Mouse (Mus musculus): ENCODE measurements around the gene Fam120a. TPM values are rescaled to one million over a fixed set of nuclear protein-coding genes. Genes with fewer than 3 reads are reported as not detected.

The Fam120a gene
- total and polyA plus RNA-seq, 3 experiments, result 113 to 260 (median 186) TPM

DNA sequence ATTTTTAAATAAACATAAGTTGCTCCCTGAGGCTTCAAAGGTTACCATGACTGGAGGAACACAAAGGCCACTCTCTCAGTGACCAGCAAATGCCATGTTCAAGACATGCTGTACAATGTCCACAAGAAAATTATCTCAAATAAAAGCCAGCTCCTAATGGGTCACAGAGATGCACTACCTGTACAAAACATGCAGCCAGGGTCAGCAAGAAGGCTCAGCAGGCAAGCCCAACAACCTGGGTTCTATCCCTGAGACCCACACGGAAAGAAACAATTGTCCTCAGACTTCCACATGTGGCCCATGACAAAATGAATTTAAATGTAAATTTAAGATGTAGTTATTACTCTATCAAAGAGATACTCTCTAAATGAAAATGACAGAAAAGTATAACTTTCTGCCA, 4.7 kb downstream of the Fam120a start:
- no peak for TF ChIP-seq TAL1 (conservative IDR thresholded peaks at IDR 0.05; ENCODE audit: low read depth, low read length)
- TF ChIP-seq CTCF (IDR thresholded peaks at IDR 0.05; ENCODE audit: low read depth, low read length), result no peak
- ATAC-seq (ENCODE audit: extremely low read depth, insufficient number of reproducible peaks, low FRiP score, poor library complexity, severe bottlenecking), result no peak
- Histone ChIP-seq H3K4me3 (ENCODE audit: low read depth, low read length) (no peak overlapping the region; the same call in 1 of the 2 replicates), H3K4me1 (ENCODE audit: insufficient read depth, low read depth, low read length) (peaks cover 71% of the 10 kb centered on the region), H3K36me3 (replicated peaks) (peaks cover 60% of the 10 kb centered on the region), H3K27me3 (ENCODE audit: insufficient read depth, low read length) (no peaks in the 10 kb centered on the region), H3K9me3 (replicated peaks) (no peaks in the 10 kb centered on the region)
- DNase-seq (ENCODE audit: low spot score), result no peak

DNA sequence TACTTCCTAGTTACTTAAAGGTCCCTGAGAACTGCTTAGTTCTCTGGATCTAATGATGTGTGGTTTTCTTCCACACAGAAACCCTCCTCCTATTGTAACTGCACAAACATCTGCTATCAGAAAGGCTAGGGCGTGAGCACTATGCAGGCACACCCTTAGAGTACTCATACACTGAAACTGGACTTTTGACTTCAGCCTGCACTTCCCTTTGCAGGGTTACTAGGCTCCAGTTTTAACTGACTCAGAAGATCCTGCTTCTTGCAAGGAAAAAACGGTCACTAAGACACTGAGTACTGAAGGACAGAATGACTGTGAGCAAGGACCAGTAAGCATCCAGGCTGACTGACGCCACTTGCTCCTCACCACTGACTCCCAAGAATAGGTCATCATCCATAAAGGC, 5.3 kb downstream of the Fam120a start:
- H3K27me3 ChIP-seq (ENCODE audit: insufficient read depth, low read length), result no peaks in the 10 kb centered on the region
- peak; percentile 21 for DNase-seq (ENCODE audit: low spot score)
- no peak for TF ChIP-seq GATA1 (IDR thresholded peaks at IDR 0.05; ENCODE audit: borderline replicate concordance, low read length)
- no peak for TF ChIP-seq CTCF (IDR thresholded peaks at IDR 0.05; ENCODE audit: low read depth, low read length)
- no peak for TF ChIP-seq GATA2 (IDR thresholded peaks at IDR 0.05; ENCODE audit: borderline replicate concordance, low read depth, low read length)
- no peak for TF ChIP-seq TAL1 (conservative IDR thresholded peaks at IDR 0.05; ENCODE audit: low read depth, low read length)
- TF ChIP-seq POLR2AphosphoS5 (IDR thresholded peaks at IDR 0.05; ENCODE audit: insufficient replicate concordance, low read depth, low read length), result no peak
- peaks cover 71% of the 10 kb centered on the region for H3K4me1 ChIP-seq (ENCODE audit: insufficient read depth, low read depth, low read length)
- H3K9me3 ChIP-seq (replicated peaks), result no peaks in the 10 kb centered on the region
- H3K4me3 ChIP-seq (ENCODE audit: low read depth, low read length), result no peak overlapping the region; the same call in 1 of the 2 replicates
- H3K36me3 ChIP-seq (replicated peaks), result peaks cover 61% of the 10 kb centered on the region
- ATAC-seq (ENCODE audit: extremely low read depth, insufficient number of reproducible peaks, low FRiP score, poor library complexity, severe bottlenecking), result peak; percentile 52; the same call in 1 of the 2 replicates

- Histone ChIP-seq H3K36me3 (replicated peaks) (peaks cover 66% of the 10 kb centered on the region), H3K4me3 (ENCODE audit: low read depth, low read length) (no peak overlapping the region), H3K9me3 (replicated peaks) (no peaks in the 10 kb centered on the region), H3K27me3 (ENCODE audit: insufficient read depth, low read length) (no peaks in the 10 kb centered on the region), H3K4me1 (ENCODE audit: insufficient read depth, low read depth, low read length) (peaks cover 66% of the 10 kb centered on the region)
- no peak for DNase-seq (ENCODE audit: low spot score)
- no peak for ATAC-seq (ENCODE audit: extremely low read depth, insufficient number of reproducible peaks, low FRiP score, poor library complexity, severe bottlenecking)
- TF ChIP-seq GATA2 (IDR thresholded peaks at IDR 0.05; ENCODE audit: borderline replicate concordance, low read depth, low read length) (no peak), POLR2AphosphoS5 (IDR thresholded peaks at IDR 0.05; ENCODE audit: insufficient replicate concordance, low read depth, low read length) (no peak), CTCF (IDR thresholded peaks at IDR 0.05; ENCODE audit: low read depth, low read length) (no peak), GATA1 (IDR thresholded peaks at IDR 0.05; ENCODE audit: borderline replicate concordance, low read length) (no peak), TAL1 (conservative IDR thresholded peaks at IDR 0.05; ENCODE audit: low read depth, low read length) (no peak)
Observed at GRCm38 (mm10) chr13:48958608-48959007, 9.2 kb downstream of the Fam120a start.

GRCm38 (mm10) chr13:48954825-48955224, 13.0 kb downstream of the Fam120a start:
- H3K36me3 ChIP-seq (replicated peaks), result peaks cover 73% of the 10 kb centered on the region
- no peaks in the 10 kb centered on the region for H3K27me3 ChIP-seq (ENCODE audit: insufficient read depth, low read length)
- no peak overlapping the region for H3K4me3 ChIP-seq (ENCODE audit: low read depth, low read length)
- peaks cover 58% of the 10 kb centered on the region for H3K4me1 ChIP-seq (ENCODE audit: insufficient read depth, low read depth, low read length)
- TF ChIP-seq POLR2AphosphoS5 (IDR thresholded peaks at IDR 0.05; ENCODE audit: insufficient replicate concordance, low read depth, low read length), result no peak
- TF ChIP-seq GATA2 (IDR thresholded peaks at IDR 0.05; ENCODE audit: borderline replicate concordance, low read depth, low read length), result no peak
- no peak for TF ChIP-seq GATA1 (IDR thresholded peaks at IDR 0.05; ENCODE audit: borderline replicate concordance, low read length)
- TF ChIP-seq TAL1 (conservative IDR thresholded peaks at IDR 0.05; ENCODE audit: low read depth, low read length), result no peak
- no peak for TF ChIP-seq CTCF (IDR thresholded peaks at IDR 0.05; ENCODE audit: low read depth, low read length)
- H3K9me3 ChIP-seq (replicated peaks), result no peaks in the 10 kb centered on the region
- DNase-seq (ENCODE audit: low spot score), result no peak
- ATAC-seq (ENCODE audit: extremely low read depth, insufficient number of reproducible peaks, low FRiP score, poor library complexity, severe bottlenecking), result no peak

DNA sequence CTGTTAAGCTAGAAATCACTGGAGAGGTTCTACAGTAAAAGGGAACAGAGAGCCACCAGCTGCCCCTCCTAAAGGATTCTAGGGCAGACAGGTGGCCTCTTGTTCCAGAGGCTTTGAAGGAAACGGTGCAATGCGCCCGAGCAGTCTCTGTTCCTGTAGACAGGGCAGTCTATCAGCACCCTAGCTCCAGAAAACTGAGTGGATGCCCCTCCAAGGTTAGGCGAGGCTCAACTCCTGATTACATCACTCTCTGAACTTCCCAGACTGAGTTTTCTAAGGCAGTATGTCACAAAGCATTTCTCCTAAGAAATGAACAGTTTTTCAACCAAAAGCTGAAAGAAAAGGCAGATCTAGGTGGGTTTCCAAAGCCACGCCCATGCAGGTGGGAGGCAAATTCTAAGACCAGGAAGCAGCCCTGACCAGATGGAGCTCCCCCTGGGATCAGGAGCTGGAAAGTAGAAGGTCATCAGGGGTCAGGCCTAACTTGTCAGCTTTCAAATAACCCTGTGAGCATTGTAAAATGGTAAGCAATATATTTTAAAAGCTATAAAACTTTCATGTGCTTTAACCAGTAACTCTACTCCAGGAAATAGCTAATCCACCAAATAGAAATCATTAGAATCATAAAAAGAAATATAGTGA, 17.1 kb downstream of the Fam120a start:
- TF ChIP-seq GATA2 (IDR thresholded peaks at IDR 0.05; ENCODE audit: borderline replicate concordance, low read depth, low read length) (no peak), POLR2AphosphoS5 (IDR thresholded peaks at IDR 0.05; ENCODE audit: insufficient replicate concordance, low read depth, low read length) (no peak), GATA1 (IDR thresholded peaks at IDR 0.05; ENCODE audit: borderline replicate concordance, low read length) (no peak), CTCF (IDR thresholded peaks at IDR 0.05; ENCODE audit: low read depth, low read length) (no peak), TAL1 (conservative IDR thresholded peaks at IDR 0.05; ENCODE audit: low read depth, low read length) (no peak)
- DNase-seq (ENCODE audit: low spot score), result no peak
- Histone ChIP-seq H3K4me1 (ENCODE audit: insufficient read depth, low read depth, low read length) (peaks cover 39% of the 10 kb centered on the region), H3K4me3 (ENCODE audit: low read depth, low read length) (no peak overlapping the region), H3K27me3 (ENCODE audit: insufficient read depth, low read length) (no peaks in the 10 kb centered on the region), H3K36me3 (replicated peaks) (peaks cover 81% of the 10 kb centered on the region), H3K9me3 (replicated peaks) (no peaks in the 10 kb centered on the region)
- ATAC-seq (ENCODE audit: extremely low read depth, insufficient number of reproducible peaks, low FRiP score, poor library complexity, severe bottlenecking), result no peak

- Histone ChIP-seq H3K9me3 (replicated peaks) (no peaks in the 10 kb centered on the region), H3K27me3 (ENCODE audit: insufficient read depth, low read length) (no peaks in the 10 kb centered on the region), H3K36me3 (replicated peaks) (peaks cover 88% of the 10 kb centered on the region), H3K4me3 (ENCODE audit: low read depth, low read length) (no peak overlapping the region), H3K4me1 (ENCODE audit: insufficient read depth, low read depth, low read length) (peaks cover 36% of the 10 kb centered on the region)
- DNase-seq (ENCODE audit: low spot score) (no peak), ATAC-seq (ENCODE audit: extremely low read depth, insufficient number of reproducible peaks, low FRiP score, poor library complexity, severe bottlenecking) (no peak)
- TF ChIP-seq GATA2 (IDR thresholded peaks at IDR 0.05; ENCODE audit: borderline replicate concordance, low read depth, low read length), result no peak
- no peak for TF ChIP-seq POLR2AphosphoS5 (IDR thresholded peaks at IDR 0.05; ENCODE audit: insufficient replicate concordance, low read depth, low read length)
- no peak for TF ChIP-seq TAL1 (conservative IDR thresholded peaks at IDR 0.05; ENCODE audit: low read depth, low read length)
- no peak for TF ChIP-seq CTCF (IDR thresholded peaks at IDR 0.05; ENCODE audit: low read depth, low read length)
- TF ChIP-seq GATA1 (IDR thresholded peaks at IDR 0.05; ENCODE audit: borderline replicate concordance, low read length), result no peak
Observed at GRCm38 (mm10) chr13:48948951-48949350, 18.9 kb downstream of the Fam120a start.
